Mouse (Mus musculus) G1E-ER4 (cell line): Measurements from ENCODE around the gene Ptpro. TPM values are rescaled to one million over a fixed set of nuclear protein-coding genes. Genes with fewer than 3 reads are reported as not detected.

ENCODE experiments used
- GATA1 ChIP-seq: IDR thresholded peaks from one replicate; pipeline ENCODE4 v1.8.0; 2012; ENCODE audit warnings: low read length, inconsistent platforms
- polyA plus RNA-seq: library from polyadenylated mRNA; stranded (reverse); fragments of >175 nt; gene quantifications from 2 replicates; pipeline ENCODE4 v1.2.3, GENCODE M21; 2012

Ptpro gene
- polyA plus RNA-seq, 1 experiment = not detected

DNA sequence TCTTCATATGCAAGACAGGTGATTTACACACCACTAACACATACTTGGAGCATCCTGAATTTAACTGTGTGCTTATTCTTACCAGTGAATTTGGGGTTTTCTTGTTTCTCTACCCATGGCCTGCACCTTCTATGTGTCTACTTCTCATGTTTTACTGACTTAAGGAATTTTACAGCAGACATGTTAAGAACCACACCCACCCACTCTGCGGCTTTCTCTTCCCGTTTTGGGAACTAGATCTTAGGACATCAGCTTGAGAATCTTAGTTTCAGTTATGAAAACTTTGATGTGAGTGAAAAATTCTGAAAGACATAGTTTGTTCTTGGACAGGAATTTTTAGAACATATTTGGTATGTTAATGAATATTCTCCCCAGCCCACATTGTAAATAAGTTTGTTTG, 153.6 kb downstream of the Ptpro start:
- no peak for TF ChIP-seq GATA1

- no peak for TF ChIP-seq GATA1
Observed at GRCm38 (mm10) chr6:137410510-137410909, 158.4 kb downstream of the Ptpro start.

DNA sequence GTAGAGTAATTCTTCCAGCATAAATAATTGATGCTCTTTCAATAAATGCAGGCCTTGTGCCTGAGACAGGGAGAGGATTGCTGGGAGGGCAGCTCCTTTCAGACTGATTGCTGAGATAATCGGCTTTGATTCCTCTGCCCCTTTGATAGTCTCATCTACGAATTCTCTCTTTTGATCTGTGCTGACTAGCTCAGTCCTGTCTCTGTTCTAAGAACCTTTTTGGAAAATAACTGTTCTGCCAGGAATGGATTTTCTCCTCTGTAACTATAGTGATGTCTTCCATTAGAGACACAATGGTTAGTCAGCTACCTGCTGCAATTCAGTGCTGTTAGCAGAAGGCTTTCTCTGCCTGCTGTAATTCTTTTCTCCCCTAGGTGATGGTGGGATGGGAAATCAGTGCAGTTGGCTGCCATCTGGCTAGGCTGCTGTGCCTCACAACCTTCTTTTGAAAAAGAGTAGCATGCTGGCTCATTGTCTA, 159.8 kb downstream of the Ptpro start:
- TF ChIP-seq GATA1 = no peak

GRCm38 (mm10) chr6:137413045-137413444, 160.9 kb downstream of the Ptpro start:
- no peak for TF ChIP-seq GATA1

- TF ChIP-seq GATA1 = no peak
Observed at GRCm38 (mm10) chr6:137414531-137415405, 162.6 kb downstream of the Ptpro start.

DNA sequence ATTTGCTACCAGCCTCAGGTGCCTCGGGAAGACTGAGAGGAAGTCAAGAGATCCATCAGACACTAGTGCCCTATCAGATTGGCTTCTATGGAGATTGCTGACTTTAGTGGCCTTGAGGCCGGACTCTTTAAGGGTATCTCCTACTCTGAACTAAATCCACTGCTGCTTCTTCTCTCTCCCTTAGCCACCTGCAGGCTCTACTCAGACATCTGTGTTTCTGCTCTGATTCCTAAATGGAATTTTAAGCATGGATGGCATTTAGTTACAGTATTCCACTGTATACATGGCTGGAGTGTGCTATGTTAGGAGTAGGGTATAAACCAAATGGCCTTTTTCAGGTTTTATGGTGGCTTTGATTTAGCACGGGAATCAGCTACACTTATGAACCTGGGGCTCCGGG, 170.7 kb downstream of the Ptpro start:
- TF ChIP-seq GATA1 = no peak

GRCm38 (mm10) chr6:137423830-137424229, 171.7 kb downstream of the Ptpro start:
- TF ChIP-seq GATA1 = no peak

- no peak for TF ChIP-seq GATA1
Observed at GRCm38 (mm10) chr6:137425500-137426432, 173.6 kb downstream of the Ptpro start.

DNA sequence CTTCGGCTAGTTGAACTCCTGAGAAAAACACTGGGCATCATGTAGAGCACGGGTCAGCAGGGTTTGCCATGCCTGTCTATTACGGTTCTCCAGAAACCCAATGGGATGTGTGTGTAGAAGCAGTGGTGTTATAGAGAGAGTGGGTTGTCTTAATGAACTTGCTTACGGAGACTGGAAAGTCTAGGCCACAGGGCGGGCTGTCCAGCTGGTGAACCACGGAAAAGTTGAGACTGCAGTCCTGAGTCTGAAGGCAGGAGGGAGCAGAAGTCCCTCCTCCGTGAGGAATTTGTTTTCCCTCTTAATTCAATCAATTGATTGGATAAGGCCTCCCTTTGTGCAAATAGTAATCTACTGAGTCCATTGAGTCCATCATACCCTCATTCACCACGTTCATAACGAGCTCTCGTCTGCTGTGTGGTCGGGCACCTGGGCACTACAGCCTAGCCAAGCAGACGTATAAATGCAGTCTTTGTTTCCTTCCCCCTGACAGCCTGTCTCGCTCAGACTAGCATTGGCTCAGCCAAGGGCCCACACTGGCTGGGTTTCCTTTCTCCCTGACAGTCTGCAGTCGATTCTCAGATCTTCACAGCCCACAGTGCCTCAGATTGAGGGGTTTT, 181.5 kb downstream of the Ptpro start:
- TF ChIP-seq GATA1 = no peak

GRCm38 (mm10) chr6:137437486-137437885, 185.4 kb downstream of the Ptpro start:
- no peak for TF ChIP-seq GATA1

GRCm38 (mm10) chr6:137437902-137438580, 185.9 kb downstream of the Ptpro start:
- no peak for TF ChIP-seq GATA1

GRCm38 (mm10) chr6:137440559-137441486, 188.7 kb downstream of the Ptpro start:
- TF ChIP-seq GATA1 = no peak

GRCm38 (mm10) chr6:137443089-137443488, 191.0 kb downstream of the Ptpro start:
- TF ChIP-seq GATA1 = no peak

- no peak for TF ChIP-seq GATA1
Observed at GRCm38 (mm10) chr6:137455537-137456041, 203.5 kb downstream of the Ptpro start.
